Mouse (Mus musculus) liver, embryonic 14.5 days (tissue): ENCODE results near the gene Trank1. TPM values are rescaled to one million over a fixed set of nuclear protein-coding genes. Genes with fewer than 3 reads are reported as not detected.

Source experiments
- ATAC-seq: fragments of 200-750 bp; cut with Nextera tagmentation; 2 replicates; pipeline ENCODE4 v1.8.0; 2017; ENCODE audit warnings: moderate number of reproducible peaks, mild to moderate bottlenecking, moderate library complexity; ENCODE audit not compliant: insufficient read depth
- DNase-seq, 3 experiments: peaks; one replicate each; pipeline ENCODE4 v3.0.0-alpha.2; 2012 to 2013; ENCODE audit warnings: low read depth in 3 of 3, low spot score in 3 of 3
- H3K27ac ChIP-seq: fragments of 300-500 bp; sonication (generic); 2 replicates; pipeline ENCODE4 v1.5.1; 2014; ENCODE audit warnings: moderate library complexity, mild to moderate bottlenecking, control low read depth, inconsistent platforms
- H3K27me3 ChIP-seq: fragments of 300-500 bp; sonication (generic); 2 replicates; pipeline ENCODE4 v1.6.1; 2014; ENCODE audit warnings: mild to moderate bottlenecking, low read length, moderate library complexity; ENCODE audit not compliant: control insufficient read depth, insufficient read depth
- H3K36me3 ChIP-seq: fragments of 300-500 bp; sonication (generic); replicated peaks from 2 replicates; pipeline ENCODE4 v1.6.1; 2014; ENCODE audit warnings: low read depth; ENCODE audit not compliant: control insufficient read depth, insufficient read depth
- H3K4me1 ChIP-seq, 2 experiments: fragments of 200-500 bp in 1 of 2; fragments of 300-500 bp in 1 of 2; sonication (generic) in 1 of 2; replicated peaks; 2 replicates each; pipeline ENCODE4 v1.6.1; 2012 to 2014; ENCODE audit warnings: antibody characterized with exemption in 1 of 2, inconsistent platforms in 1 of 2, low read length in 1 of 2; ENCODE audit not compliant: control insufficient read depth in 2 of 2, insufficient read depth in 2 of 2
- H3K4me2 ChIP-seq: fragments of 300-500 bp; sonication (generic); 2 replicates; pipeline ENCODE4 v1.6.1; 2014; ENCODE audit warnings: low read depth, mild to moderate bottlenecking, control low read depth, moderate library complexity
- H3K4me3 ChIP-seq, 2 experiments: fragments of 200-500 bp in 1 of 2; fragments of 300-500 bp in 1 of 2; sonication (generic) in 1 of 2; 2 replicates each; pipeline ENCODE4 v1.5.1; 2012 to 2014; ENCODE audit warnings: low read depth in 2 of 2, low read length in 2 of 2, mild to moderate bottlenecking in 2 of 2, control low read depth in 1 of 2, inconsistent platforms in 1 of 2, moderate library complexity in 1 of 2; ENCODE audit not compliant: insufficient read depth in 1 of 2
- H3K9ac ChIP-seq: fragments of 300-500 bp; sonication (generic); replicated peaks from 2 replicates; pipeline ENCODE4 v1.6.1; 2014; ENCODE audit warnings: mild to moderate bottlenecking, control low read depth, moderate library complexity
- H3K9me3 ChIP-seq: fragments of 300-500 bp; sonication (generic); 2 replicates; pipeline ENCODE4 v1.6.1; 2016; ENCODE audit warnings: low read length, mixed read lengths; ENCODE audit not compliant: control insufficient read depth
- CTCF ChIP-seq: IDR thresholded peaks from 2 replicates; pipeline ENCODE4 v1.5.1; 2016; ENCODE audit warnings: antibody characterized with exemption, low read depth, control low read depth
- EP300 ChIP-seq: IDR thresholded peaks from 2 replicates; pipeline ENCODE4 v1.6.1; 2016; ENCODE audit warnings: antibody characterized with exemption, low read depth
- WGBS: fragments of 180-500 bp; shearing (Covaris S2); extraction: QIAGEN DNeasy Blood & Tissue Kit; methylation state at CpG from one replicate; pipeline ENCODE4 v1.1.7; 2014; ENCODE audit not compliant: insufficient replicate concordance; 5-methylcytosine and 5-hydroxymethylcytosine counted together
- polyA plus RNA-seq, 2 experiments: library from polyadenylated mRNA; depleted of rRNA in 1 of 2; stranded (reverse) in 1 of 2; unstranded in 1 of 2; fragments of >200 nt; fragmentation: Nextera tagmentation in 1 of 2; extraction: Ambion mirVana in 1 of 2; gene quantifications; 2 replicates each; pipeline versions ENCODE4 v1.2.1 to v1.2.3; 2012 to 2014

The Trank1 gene
- polyA plus RNA-seq, 2 experiments: 0.02 TPM; not detected in 1

DNA sequence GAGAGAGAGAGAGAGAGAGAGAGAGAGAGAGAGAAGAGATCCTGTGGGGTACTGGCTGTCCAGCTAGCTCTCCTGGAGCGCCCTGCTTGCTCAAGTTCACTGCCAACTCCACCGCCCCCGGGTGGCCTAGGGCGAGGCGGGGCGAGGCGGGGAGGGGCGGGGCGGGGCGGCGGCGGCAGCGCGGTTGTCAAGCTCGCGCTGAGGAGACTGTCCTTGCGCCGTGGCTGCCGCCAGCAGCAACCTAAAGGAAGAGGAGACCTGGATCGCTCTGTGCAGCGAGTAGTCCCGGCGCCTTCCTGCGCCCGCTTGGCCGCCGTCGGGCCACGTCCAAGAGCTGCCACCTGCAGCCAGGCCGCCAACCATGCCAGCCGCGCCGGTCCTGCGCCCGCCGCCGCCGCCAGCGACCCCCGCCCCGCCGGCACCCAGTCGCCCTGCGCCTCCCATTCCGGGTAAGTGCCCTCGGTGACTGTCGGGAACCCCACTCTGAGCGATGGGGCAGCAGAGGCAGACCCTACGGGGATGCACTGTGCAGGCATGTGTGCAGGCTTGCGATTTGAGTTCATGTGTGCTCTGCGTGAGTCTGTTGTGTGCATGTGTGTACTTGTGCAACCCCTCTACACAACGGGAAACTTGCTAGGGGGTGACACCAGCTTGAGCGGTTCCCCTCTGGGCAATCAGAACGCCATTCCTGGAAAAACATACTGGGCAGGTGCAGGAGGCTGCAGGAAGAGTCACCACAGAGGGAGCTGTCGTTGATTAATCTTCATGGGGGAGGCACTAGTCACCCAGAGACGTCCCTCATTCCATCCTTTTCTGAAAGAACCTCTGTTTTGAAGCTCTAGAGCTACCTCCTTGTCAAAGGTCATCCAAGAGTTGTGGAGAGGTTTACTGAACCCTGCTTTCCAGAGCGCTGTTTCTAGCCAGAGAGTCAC, 127.6 kb downstream of the Trank1 start, which contains the start of gene Dclk3:
Dclk3 (plus strand) TSS at position 178 of the 932 bp plus-strand sequence.
- H3K27ac ChIP-seq: no peak within 1 kb of the TSS
- H3K9ac ChIP-seq: no peak within 1 kb of the TSS
- peak within 1 kb of the TSS in 1 of 2 experiments; percentile 32; a peak in 3 of 4 replicates for H3K4me3 ChIP-seq
- H3K27me3 ChIP-seq: peaks cover 21% of the 10 kb centered on the region
- peak within 1 kb of the TSS; percentile 51 for H3K4me2 ChIP-seq
- H3K9me3 ChIP-seq: no peaks in the 10 kb centered on the region
- H3K4me1 ChIP-seq: no peaks in the 10 kb centered on the region
- TF ChIP-seq CTCF: no peak
- TF ChIP-seq EP300: no peak
- no peaks in the 10 kb centered on the region for H3K36me3 ChIP-seq
- DNase-seq: no peak
- WGBS: 7% methylated on average over 33 of the region's 57 CpGs
- no peak for ATAC-seq

DNA sequence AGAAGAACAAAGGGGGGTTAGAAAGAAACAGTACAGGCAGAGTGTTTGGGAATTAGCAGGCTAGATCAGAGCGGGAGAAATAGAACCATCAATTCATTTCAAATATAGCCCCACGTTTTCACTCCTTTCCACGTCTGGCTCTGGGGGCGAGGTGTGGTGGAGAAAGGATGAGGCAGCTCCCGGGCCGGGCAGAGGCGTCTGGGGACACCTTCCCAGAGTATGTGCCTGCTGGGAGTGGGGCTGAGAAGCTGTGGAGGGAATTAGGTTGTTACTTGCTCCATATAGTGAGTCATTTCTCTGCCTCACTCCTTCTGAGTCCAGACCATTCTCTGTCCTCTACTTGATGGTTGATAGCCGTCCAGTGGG, 128.3 kb downstream of the Trank1 start:
- ATAC-seq (no peak), DNase-seq (no peak)
- no peaks in the 10 kb centered on the region for H3K36me3 ChIP-seq
- H3K9me3 ChIP-seq: no peaks in the 10 kb centered on the region
- no peak overlapping the region for H3K4me3 ChIP-seq
- WGBS: 41% methylated on average over 8 of the region's 8 CpGs
- H3K4me2 ChIP-seq: no peak overlapping the region
- H3K4me1 ChIP-seq: no peaks in the 10 kb centered on the region
- H3K27ac ChIP-seq: no peak overlapping the region
- TF ChIP-seq EP300 (no peak), CTCF (no peak)
- H3K27me3 ChIP-seq: peaks cover 21% of the 10 kb centered on the region
- no peak overlapping the region for H3K9ac ChIP-seq

- Histone ChIP-seq H3K27me3 (peaks cover 21% of the 10 kb centered on the region), H3K4me1 (no peaks in the 10 kb centered on the region), H3K9me3 (no peaks in the 10 kb centered on the region), H3K27ac (no peak overlapping the region), H3K4me2 (no peak overlapping the region), H3K9ac (no peak overlapping the region), H3K36me3 (no peaks in the 10 kb centered on the region), H3K4me3 (no peak overlapping the region)
- DNase-seq (no peak), ATAC-seq (no peak)
- WGBS: 64% methylated on average over 6 of the region's 6 CpGs
- no peak for TF ChIP-seq CTCF
- no peak for TF ChIP-seq EP300
Observed at GRCm38 (mm10) chr9:111440446-111440845, 128.9 kb downstream of the Trank1 start.

- Histone ChIP-seq H3K4me1 (no peaks in the 10 kb centered on the region), H3K27me3 (peaks cover 21% of the 10 kb centered on the region), H3K4me3 (no peak overlapping the region), H3K36me3 (no peaks in the 10 kb centered on the region), H3K9me3 (no peaks in the 10 kb centered on the region), H3K27ac (no peak overlapping the region), H3K9ac (no peak overlapping the region), H3K4me2 (no peak overlapping the region)
- no peak for DNase-seq
- no peak for ATAC-seq
- TF ChIP-seq EP300: no peak
- no peak for TF ChIP-seq CTCF
- 53% methylated on average over 2 of the region's 2 CpGs for WGBS
Observed at GRCm38 (mm10) chr9:111441151-111441550, 129.6 kb downstream of the Trank1 start.

Other genes with a start within 250 kb of the Trank1 start
- gene Lrrfip2, start 194.1 kb upstream of the Trank1 start, polyA plus RNA-seq (2012; rRNA removed): 6.3 and 13.6 TPM in 2 replicates
- 15.0 and 17.8 TPM in 2 replicates for gene Lrrfip2, start 194.1 kb upstream of the Trank1 start, polyA plus RNA-seq (2014; fragmentation: Nextera tagmentation; extraction: Ambion mirVana)
- gene Mlh1, start 39.9 kb upstream of the Trank1 start, polyA plus RNA-seq (2012; rRNA removed): 12.5 and 17.8 TPM in 2 replicates
- 20.1 and 24.2 TPM in 2 replicates for gene Mlh1, start 39.9 kb upstream of the Trank1 start, polyA plus RNA-seq (2014; fragmentation: Nextera tagmentation; extraction: Ambion mirVana)
- gene Epm2aip1, start 39.8 kb upstream of the Trank1 start, polyA plus RNA-seq (2012; rRNA removed): 7.8 and 9.0 TPM in 2 replicates
- 7.8 and 8.1 TPM in 2 replicates for gene Epm2aip1, start 39.8 kb upstream of the Trank1 start, polyA plus RNA-seq (2014; fragmentation: Nextera tagmentation; extraction: Ambion mirVana)
- gene Dclk3, start 127.3 kb downstream of the Trank1 start, polyA plus RNA-seq (2012; rRNA removed): 0.02 TPM in 1 of 2 replicates, not detected in the other
- gene Dclk3, start 127.3 kb downstream of the Trank1 start, polyA plus RNA-seq (2014; fragmentation: Nextera tagmentation; extraction: Ambion mirVana): 0.03 TPM in 1 of 2 replicates, not detected in the other